Mouse (Mus musculus) kidney, adult 8-10 months (tissue): ENCODE measurements around the gene Arl11.
"Not testable (repeated sequence)": the region's sequence is repeated elsewhere in the genome, so short reads cannot be mapped to it uniquely, and the experiment has no call there.

Source experiments
- DNase-seq, 2 experiments: peaks; one replicate each; pipeline ENCODE4 v3.0.0; 2022

Arl11 gene

DNA sequence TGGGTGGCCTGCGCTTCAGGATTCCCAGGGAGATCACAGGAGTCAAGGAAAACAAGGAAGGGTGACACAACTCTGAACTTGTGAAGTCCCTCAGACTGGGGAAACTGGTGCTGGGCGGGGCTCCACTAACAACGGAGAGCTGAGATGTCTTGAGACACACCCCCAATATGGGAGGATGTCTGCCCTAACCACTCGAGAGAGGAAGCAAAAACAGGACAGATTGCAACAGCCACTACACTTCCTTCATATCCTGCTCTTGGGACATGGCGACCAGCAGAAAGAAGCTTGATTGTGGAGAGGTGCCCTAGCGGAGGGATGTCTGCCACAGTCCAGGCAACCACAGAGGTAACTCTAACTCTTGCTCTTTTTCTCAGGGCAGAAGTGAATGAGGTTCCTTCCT lies at the start of gene Arl11:
Gene Arl11 (plus strand): TSS at position 161 of the 400 bp plus-strand sequence.
- DNase-seq: no peak

DNA sequence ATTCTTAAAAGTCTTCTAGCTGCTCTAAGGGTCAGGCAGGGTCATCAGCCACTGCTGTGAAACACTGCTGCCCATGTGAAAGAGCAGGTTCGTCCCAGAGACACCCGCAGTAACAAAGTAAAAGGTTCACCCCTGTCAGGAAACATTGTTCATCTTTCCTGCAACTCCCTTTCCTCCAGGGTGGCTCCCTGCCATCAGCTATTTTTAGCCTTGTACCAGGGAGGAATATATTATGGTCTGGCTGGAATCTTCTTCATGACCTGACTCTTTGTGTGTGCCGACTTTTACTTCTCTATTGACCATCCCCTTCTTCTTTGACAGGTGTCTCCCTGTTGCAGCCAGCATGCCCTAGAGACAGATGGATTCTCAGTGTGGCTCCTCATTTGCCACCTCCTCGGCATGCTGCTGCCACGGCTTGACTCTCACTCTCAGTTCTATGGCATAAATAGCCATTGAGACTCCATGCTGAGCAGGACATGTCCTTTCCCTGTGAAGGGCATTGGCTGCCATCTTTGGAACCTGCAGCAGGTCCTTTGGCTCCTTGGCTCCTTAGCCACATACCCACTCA lies 41.6 kb upstream of the Arl11 start:
- DNase-seq: no peak

DNA sequence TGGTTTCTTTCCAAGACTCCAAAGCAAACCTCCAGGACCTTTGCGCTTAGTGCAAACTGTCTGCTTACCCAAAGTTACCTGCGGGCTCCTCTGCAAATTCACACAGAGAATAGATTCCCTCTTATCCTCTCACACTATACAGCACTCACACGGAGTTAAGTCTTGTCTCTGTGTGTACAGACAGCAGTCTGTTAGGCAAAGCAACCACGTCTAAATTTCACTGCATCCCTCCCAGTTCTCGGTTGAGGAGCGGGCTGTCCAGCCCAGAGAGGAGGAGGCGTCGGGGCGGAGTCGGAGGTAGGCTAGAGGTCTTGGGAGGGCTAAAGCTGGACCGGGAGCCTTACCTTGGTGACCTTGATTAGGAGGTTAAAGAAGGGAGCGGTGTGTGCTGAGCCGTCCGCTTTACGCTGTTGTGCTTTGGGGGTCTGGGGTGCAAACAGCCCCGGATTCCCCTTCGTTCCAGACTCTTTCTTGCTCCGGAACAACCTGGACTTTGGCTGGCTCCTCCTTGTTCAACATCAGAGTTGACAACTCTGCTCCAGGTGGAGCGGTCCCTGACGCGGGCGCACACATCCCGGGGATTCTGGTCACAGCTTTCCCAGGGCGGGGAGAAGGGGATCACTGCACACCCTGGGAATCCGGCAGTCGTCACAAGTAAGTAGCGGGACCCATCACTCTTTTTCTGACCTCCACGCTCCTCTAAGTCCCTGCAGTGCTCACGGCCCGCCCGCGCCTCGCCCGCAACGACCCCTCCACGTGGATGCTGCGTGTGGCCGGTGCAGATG lies 34.9 kb upstream of the Arl11 start:
- DNase-seq: no peak

DNA sequence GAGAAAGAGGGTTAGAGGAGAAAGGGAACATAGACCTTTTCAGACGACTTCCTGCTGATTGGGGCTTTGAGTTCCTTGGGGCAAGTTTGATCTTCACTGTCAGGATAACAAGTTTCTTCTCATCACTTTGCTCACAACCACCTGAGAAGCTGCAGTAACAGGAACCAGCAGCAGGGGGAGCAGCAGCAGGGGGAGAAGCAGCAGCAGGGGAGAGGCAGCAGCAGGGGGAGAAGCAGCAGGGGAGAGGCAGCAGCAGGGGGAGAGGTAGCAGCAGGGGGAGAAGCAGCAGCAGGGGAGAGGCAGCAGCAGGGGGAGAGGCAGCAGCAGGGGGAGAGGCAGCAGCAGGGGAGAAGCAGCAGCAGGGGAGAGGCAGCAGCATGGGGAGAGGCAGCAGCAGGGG lies 32.3 kb upstream of the Arl11 start:
- DNase-seq: peak in 1 of 2 experiments; percentile 44

DNA sequence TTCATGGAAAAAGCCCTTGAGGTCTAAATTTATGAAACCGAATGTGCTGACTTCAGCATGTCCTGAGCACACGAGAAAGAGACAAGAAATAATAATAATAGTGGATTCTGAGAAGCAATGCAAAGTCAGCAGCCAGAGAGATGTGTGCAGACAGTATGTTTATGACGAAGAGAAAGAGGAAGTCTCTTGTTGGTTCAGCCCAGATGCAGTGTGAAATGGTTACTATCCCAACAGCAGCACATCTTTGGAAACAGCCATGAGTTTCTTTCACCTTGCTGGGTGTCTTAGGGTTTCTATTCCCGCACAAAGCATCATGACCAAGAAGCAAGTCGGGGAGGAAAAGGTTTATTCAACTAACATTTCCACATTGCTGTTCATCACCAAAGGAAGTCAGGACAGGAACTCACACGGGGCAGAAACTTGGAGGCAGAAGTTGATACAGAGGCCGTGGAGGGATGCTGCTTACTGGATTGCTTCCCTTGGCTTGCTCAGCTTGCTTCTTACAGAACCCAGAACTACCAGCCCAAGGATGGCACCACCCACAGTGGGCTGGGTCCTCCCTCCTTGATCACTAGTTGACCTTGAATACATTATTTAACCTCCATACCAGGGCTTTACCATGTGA lies 30.8 kb upstream of the Arl11 start:
- DNase-seq: no peak

DNA sequence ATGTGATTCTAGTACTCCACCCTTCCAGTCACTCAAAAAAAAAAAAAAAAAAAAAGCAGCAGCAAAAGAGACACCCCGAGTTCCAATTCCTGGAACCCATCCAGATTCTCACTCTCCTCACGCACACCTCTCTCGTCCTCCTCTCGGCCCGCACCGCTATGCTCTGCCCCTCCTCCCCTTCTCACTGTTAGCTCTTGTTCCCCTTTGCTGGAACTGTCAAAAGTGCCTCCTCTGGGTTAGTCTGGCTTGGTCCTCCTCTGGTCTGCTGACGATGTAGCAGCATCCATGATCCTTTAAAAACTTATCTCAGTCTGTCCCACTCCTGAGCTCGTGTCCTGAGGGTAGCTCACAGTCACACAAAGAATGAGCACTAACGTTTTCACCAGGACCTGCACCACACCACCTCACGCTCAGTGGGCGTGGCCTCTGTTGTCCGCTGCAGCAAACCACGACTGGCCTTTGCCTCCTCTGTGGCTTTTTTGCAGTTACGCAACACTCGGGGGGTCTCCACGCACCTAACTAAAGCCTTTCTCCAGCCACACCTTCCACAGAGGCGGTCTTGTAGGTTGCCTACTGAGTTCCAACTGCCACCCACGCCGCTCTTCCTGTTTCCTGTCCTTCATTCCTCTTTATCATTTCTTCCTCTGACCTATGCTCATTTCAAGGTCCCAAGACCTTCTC lies 20.8 kb upstream of the Arl11 start:
- DNase-seq: no peak

DNA sequence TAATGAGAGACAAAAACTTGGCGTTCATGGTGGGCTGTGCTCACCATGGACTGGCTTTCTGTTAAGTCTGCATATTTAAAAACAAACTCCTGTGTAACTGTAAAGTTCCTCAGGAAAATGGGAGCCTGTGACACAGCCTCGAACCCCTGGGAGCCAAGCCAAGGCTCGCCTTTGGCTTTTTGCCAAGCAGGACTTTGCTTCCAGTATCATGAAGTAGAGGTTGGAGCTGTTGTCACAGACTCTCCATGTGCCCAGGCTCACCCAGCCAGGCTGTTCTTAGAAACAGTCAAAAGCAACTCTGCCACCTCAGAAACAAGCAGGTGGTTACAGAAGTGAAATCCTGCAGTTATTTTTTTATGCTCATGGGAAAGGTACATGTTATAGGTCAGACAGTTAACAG lies 18.9 kb upstream of the Arl11 start:
- peak in 1 of 2 experiments; percentile 31 for DNase-seq

DNA sequence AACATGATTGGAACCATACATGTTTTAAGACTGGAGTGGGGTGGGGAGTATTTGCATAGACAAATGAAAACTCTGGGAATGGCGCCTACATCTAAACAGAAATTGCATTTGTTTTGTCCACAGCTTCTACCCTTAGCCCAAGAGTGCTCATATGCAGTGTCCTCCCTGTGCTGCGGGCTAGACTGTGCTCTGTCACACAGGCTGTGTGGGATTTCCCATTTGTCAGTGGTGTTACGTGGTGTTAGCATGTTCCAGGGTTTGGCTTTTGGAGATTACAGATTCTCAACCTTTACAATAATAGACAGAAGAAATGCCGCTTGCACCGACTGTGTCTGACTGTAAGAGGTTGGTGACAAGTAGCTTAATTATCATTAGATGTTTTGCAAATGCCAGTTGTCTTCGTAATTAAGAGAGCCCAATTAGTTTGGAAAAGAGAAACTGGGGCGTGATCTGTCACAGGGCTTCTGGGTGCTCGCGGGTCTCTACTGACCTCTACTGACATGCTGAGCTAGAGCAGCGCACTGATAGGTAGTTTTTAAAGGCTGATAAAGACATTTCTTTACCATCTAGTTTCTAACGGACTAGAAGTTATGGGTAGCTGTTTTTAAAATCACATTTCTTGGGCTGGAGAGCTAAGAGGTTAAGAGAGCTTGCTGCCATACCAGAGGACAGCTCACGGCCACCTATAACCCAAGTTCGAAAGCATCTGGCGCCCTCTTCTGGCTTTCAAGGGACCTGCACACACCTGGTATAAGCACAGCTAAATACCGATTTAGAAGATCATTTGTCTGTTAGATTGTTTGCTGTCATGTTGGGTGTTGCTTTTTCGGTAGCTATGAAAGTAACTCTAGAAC lies 15.4 kb upstream of the Arl11 start:
- peak; percentile 27 to 56 for DNase-seq

DNA sequence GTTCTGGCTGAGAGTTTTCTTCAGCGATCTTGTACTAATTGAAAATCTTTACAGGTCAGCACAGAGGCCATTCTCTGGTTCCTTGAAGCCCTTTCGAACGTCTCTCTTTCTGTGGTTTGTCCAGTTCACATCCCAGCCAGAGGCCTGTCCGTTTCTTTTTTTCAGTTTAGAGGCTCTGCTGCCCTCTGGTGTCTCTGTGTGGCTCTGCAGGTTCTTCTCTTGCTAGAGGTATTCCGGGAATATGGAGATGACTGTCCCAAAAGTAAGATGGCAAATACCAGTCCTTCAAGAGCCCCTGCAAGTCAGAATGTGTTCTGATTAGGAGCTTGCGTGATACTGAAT lies 14.8 kb upstream of the Arl11 start:
- DNase-seq: peak; percentile 16 to 58

DNA sequence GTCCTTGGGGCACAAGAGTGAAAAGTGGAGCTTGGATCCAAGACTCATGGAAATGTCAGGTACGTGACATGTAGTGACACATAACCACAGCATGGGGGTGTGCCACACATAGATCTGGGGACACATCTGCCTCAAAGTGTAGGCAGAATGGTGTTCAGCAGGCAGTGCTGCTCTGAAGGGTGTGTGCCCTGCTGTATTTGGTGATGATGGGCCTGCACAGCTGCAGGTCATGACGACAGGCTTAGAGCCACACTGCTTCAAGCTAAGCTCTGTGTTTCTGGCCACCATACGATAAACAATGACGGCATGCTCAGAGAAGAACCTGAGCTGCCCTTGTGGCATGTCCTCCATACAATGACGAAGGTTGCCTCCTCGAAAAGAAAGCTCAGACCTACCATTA lies 9.7 kb upstream of the Arl11 start:
- no peak for DNase-seq

DNA sequence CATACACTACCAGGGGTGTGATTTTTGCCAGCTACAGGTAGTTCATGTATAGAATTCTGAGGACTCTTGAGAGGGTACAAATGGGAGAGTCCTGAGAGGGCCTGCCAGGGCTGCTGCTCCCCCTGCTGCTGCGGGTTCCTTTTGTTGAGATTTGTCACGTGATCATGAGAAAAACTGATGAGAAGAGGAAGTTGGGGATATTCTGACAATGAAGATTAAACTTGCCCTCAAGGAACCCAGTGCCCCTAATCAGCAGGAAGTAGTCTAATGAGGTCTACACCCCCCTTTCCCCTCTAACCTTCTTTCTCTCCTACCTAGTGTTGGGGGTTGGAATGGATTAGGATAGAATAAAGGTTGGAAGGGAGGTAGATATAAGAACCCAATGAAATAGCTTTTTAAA lies 8.2 kb upstream of the Arl11 start:
- DNase-seq: no peak

DNA sequence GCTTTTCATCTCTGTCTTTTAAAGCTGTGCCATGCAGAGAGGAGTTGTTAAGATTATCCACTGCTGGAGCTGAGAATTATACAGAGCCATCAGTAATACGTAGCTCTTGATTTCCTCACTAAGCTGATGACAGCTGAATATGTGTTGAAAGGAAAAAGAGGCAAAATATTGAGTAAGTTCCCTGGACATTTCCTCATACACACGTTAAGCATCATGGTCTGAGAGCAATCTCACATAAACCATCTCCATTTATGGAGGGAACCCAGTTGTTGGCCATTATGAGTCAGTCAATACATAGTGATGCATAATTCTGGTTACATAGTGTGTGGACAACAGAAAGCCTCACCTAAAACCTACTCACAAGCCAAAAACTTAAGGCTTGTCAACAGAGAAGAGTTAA lies 7.1 kb upstream of the Arl11 start:
- no peak for DNase-seq

DNA sequence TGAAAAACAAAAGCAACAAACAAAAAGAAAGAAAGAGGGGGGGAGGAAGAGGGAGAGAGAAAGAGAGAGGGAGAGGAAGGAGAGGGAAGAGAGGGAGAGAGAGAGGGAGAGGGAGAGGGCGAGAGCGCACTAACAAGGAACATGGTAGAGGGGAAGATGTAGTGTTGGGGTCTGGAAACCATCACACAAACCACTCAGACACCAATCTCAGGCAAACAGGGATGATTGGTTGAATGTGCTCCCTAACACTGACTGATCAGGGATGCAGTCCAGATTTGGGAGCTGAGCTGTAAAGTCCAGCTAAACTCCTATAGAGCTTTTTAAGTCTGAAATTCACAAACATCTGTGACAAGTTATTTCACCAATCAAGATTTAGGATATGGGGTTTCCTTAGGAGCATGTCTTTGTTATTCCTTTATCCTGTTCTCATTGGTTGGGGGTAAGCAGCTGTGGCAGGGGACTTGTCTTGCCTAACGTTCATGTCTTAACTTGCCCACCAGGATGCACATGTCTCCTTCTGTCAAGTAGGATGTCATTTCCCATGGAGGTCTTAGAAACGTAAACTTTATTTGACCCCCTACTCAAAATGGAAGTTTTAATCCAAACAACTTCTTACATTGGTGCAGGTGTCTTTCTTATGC lies 5.5 kb upstream of the Arl11 start:
- no peak for DNase-seq

DNA sequence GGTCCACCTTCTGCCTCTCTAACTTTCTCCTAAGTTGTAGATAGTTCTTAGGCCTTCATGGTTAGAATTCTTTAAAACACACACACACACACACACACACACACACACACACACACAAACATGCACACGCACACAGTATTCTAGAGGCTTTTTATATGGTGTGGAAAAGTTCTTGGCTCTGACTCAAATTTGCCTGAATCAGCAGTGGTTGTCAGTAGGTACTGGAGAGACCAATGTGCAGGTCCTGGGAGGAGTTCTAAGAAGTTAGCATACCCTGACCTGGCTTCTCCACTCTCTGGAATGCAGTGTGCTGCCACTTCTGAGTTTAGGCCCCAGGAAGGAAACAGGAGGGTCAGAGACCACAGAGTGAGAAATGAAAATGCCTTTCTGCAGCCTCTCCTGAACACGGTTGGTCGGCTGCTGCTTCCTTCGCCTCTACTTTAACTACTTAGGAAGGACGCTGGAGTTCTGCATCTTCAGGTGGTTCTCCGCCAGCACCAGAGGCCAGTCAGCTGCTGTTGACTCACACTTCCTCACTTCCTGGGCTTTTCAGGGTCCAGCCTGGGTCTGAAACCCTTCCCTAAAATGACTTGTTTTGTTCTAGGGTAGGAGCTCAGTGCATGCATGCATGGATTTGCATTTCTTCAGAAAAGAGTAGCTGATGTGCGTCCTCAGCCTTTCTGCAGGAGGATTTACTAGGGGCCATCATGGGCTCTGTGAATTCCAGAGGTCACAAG lies 651 bp downstream of the Arl11 start:
- no peak for DNase-seq

DNA sequence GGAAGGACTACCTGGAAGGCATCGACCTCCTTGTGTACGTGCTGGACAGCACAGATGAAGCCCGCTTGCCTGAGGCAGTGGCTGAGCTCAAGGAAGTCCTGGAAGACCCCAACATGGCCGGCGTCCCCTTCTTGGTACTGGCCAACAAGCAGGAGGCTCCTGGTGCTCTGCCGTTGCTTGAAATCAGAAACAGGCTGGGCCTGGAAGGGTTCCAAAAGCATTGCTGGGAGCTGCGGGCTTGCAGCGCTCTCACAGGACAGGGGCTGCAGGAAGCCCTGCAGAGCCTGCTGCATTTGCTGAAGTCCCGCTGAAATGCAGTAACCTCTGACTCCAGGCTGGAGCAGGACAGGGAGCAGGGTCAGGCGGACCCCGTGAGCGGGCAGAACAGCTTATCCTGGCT lies 1.4 kb downstream of the Arl11 start:
- no peak for DNase-seq

DNA sequence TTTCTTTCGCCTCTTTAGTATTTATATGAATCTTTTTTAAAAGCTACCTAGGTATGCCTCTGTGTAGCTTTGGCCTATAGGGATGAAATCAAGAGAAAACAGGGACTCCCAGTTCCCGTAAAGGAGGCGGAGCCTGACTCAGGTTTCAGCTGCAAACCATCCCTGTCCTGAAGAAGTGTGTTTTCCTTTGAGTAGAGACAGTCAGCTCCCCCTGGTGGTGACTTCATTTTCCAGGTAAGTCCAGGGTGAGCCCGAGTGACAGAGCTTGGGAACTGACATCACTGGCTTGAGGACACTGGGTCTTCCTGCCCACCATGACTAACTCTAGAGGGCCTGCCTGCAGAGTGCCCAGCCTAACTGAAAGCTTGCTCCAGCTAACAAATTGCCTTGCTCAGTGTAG lies 7.3 kb downstream of the Arl11 start:
- peak; percentile 33 to 64 for DNase-seq

DNA sequence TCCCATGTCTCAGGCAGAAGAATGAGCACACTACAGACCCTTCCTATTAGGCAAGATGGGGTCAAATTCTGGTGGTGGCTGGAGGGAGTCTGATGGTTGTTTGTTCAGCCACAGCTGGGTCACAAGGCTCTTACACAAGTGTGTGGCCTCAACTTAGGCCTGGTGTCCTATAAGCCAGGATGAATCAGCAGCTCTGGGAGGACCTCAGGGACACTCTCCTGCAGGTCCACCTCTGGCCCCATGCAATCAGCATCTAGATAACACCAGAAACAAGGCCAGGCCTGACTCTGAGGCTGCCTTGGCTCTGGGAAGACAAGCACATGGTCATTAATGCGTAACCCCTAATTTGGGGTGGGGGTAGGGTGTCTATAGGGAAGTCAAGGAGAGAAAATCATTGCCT lies 11.2 kb downstream of the Arl11 start:
- no peak for DNase-seq

DNA sequence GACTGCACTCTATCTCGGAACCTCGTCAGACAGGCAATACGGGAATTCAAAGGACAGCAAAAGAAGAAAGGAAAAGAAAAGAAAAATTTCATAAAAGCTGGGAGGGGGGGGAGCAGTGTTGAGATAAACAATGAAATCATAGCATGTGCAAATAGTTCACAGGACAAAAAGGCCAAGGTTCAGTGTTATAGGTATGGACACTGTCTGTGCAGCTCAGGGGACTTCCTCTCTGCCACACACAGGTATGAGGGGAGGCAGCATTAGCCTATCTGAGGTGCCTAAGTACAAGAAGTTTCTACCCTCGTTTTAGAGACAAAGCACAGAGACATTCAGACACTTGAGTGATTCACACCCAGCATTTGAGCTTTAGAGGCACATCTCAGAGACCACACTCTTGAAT lies 11.6 kb downstream of the Arl11 start:
- no peak for DNase-seq

DNA sequence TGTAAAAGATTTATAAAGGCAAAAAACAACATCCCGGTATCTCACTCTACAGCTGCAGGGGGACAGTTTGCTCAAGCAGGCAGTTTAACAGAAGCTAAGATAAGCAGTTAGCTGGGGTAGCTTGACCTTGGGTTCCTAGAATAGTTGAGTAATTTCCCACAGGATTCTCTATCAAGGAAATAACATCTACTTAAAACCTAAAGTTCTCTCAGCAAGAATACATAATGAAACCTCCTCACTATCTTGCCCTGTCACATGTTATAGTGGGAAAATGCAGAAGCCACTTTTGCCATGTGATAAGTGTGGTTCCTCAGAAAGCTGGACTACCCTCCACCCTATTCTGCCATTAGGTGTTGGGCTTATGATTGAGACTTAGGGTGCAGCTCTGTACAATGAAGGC lies 13.2 kb downstream of the Arl11 start:
- DNase-seq: no peak

DNA sequence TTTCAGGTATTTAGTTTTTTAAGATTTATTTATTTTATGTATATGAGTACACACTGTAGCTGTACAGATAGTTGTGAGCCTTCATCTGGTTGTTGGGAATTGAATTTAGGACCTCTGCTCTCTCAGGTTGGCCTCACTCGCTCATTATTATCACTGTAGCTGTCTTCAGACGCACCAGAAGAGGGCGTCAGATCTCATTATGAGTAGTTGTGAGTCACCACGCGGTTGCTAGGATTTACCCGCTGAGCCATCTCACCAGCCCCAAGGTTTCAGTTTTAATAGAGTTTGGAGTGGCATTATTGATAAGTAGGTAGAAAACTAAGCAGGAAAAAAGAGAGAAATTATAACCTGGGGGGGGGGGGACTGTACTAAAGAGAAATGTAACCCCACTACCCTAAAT lies 17.5 kb downstream of the Arl11 start:
- not testable (repeated sequence) for DNase-seq

DNA sequence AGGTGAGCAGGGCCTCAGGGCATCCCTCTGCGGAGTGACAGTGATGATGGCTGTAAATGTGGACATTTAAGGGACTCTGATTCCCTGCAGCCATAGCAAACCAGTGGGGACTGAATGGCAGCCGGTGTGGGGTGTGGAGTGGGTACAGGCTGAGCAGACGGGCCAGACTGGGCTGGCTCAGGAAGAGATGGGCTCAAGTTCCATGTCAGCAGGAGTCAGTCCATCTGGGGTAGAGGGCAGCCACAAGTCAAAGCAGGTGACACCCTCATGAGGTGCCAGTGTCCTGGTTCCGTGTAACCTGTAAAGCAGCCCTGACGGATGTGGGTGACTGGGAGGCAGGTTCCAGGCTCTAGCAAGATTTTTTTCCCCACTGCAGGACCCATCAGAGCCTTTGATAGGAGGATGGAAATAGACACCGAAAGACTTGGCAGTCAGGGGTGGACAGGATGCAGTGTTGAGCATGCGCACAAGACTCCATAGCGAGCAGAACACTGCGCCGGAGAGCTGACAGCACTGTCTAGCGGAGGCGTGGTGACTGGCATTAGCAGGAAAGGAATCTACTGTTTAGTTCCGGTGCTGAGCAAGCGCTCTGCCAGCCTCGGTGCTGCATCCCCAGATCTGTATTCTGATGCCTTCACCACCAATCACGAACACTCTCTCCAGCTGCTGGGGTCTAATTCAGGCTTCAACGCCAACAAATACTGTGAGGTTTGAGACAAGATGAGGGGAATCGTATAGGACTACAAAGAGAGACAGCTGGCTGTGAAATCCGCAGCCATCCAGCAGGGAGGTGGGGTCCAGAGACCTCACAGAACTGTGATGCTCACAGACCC lies 18.3 kb downstream of the Arl11 start:
- peak; percentile 31 to 48 for DNase-seq
